Mouse (Mus musculus): ENCODE results near the gene Krtap5-4. TPM values are rescaled to one million over a fixed set of nuclear protein-coding genes. Genes with fewer than 3 reads are reported as not detected.

Gene Krtap5-4
- total RNA-seq, 2 experiments from 2014 or later, result not detected

DNA sequence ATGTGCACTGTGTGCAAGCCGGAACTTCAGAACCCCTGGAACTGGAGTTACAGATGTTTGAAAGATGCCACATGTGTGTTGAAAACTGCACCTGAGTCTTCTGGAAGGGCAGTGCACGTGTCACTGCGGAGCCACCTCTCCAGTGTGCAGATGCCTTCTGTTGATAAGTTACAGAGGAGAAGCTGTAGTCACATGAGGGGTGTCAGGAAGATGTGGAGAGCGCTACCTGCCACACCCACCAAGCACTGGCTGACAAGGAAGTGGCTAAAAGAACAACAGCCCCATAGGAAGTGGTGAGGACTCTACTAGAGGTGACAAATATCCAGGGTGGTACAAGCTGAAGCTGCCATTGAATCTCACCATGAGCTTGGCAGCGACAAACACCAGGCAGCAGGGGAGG, 50.5 kb downstream of the Krtap5-4 start:
- intact Hi-C loops (cut with DNase I; ENCODE audit: low total_unique reads), result no loop called here

More for the DNA sequence above, 50.5 kb downstream of the Krtap5-4 start:
- no peak for DNase-seq

Other genes starting within 250 kb of the Krtap5-4 start
- gene Mob2, start 242.5 kb upstream of the Krtap5-4 start, total RNA-seq (2021), result 10 to 100 TPM; 26.6 to 32.0 TPM
- gene Dusp8, start 207.7 kb upstream of the Krtap5-4 start, total RNA-seq (2021), result 10 to 100 TPM; 16.5 to 24.6 TPM
- gene Gm45618, start 182.8 kb upstream of the Krtap5-4 start, total RNA-seq (2021), result not detected
- not detected for gene Gm39115, start 167.5 kb upstream of the Krtap5-4 start, total RNA-seq (2021)
- not detected for gene Gm45337, start 158.9 kb upstream of the Krtap5-4 start, total RNA-seq (2021)
- not detected for gene Gm29735, start 146.4 kb upstream of the Krtap5-4 start, total RNA-seq (2021)
- not detected for gene Gm4553, start 137.8 kb upstream of the Krtap5-4 start, total RNA-seq (2021)
- not detected for gene Krtap5-2, start 127.5 kb upstream of the Krtap5-4 start, total RNA-seq (2021)
- not detected for gene Gm10153, start 113.2 kb upstream of the Krtap5-4 start, total RNA-seq (2021)
- not detected for gene Krtap5-3, start 102.2 kb upstream of the Krtap5-4 start, total RNA-seq (2021)
- not detected for gene Gm7579, start 91.7 kb upstream of the Krtap5-4 start, total RNA-seq (2021)
- gene Krtap5-5, start 73.6 kb upstream of the Krtap5-4 start, total RNA-seq (2021), result not detected
- not detected for gene Gm40460, start 62.5 kb upstream of the Krtap5-4 start, total RNA-seq (2021)
- gene Gm2431, start 45.2 kb upstream of the Krtap5-4 start, total RNA-seq (2021), result not detected
- not detected for gene Gm4559, start 29.2 kb upstream of the Krtap5-4 start, total RNA-seq (2021)
- gene Krtap5-1, start 6.4 kb upstream of the Krtap5-4 start, total RNA-seq (2021), result not detected
- gene Ifitm10, start 70.2 kb downstream of the Krtap5-4 start, total RNA-seq (2021), result 1 to 10 TPM; 6.7 to 8.4 TPM
- 1 to 10 TPM; 1.0 to 4.1 TPM for gene Gm49369, start 79.1 kb downstream of the Krtap5-4 start, total RNA-seq (2021)
- 100 to 1,000 TPM; 268 to 284 TPM for gene Ctsd, start 84.5 kb downstream of the Krtap5-4 start, total RNA-seq (2021)
- not detected for gene Syt8, start 131.3 kb downstream of the Krtap5-4 start, total RNA-seq (2021)
- gene Tnni2, start 138.3 kb downstream of the Krtap5-4 start, total RNA-seq (2021), result over 10,000 TPM; 14,029 to 14,677 TPM
- gene Lsp1, start 157.3 kb downstream of the Krtap5-4 start, total RNA-seq (2021), result 10 to 100 TPM; 22.2 to 35.0 TPM
- over 10,000 TPM; 22,199 to 23,470 TPM for gene Tnnt3, start 195.3 kb downstream of the Krtap5-4 start, total RNA-seq (2021)
- gene Mrpl23, start 229.1 kb downstream of the Krtap5-4 start, total RNA-seq (2021), result 1 to 10 TPM; 5.0 to 5.2 TPM